Mouse (Mus musculus) neural tube, embryonic 14.5 days (tissue): ENCODE results near the gene Atp2b4. TPM values are rescaled to one million over a fixed set of nuclear protein-coding genes. Genes with fewer than 3 reads are reported as not detected.

Experiments used
- ATAC-seq: fragments of 200-750 bp; cut with Nextera tagmentation; 2 replicates; pipeline ENCODE4 v1.8.0; 2017; ENCODE audit warnings: low read depth, mild to moderate bottlenecking, moderate TSS enrichment, moderate library complexity
- H3K27ac ChIP-seq: fragments of 300-500 bp; sonication (generic); 2 replicates; pipeline ENCODE4 v1.5.1; 2014; ENCODE audit warnings: low read depth, mild to moderate bottlenecking, control low read depth, low read length, moderate library complexity, mixed read lengths
- H3K27me3 ChIP-seq: fragments of 300-500 bp; sonication (generic); 2 replicates; pipeline ENCODE4 v1.6.1; 2014; ENCODE audit warnings: low read length; ENCODE audit not compliant: control insufficient read depth, insufficient read depth
- H3K36me3 ChIP-seq: fragments of 300-500 bp; sonication (generic); 2 replicates; pipeline ENCODE4 v1.6.1; 2014; ENCODE audit warnings: low read length, mixed read lengths; ENCODE audit not compliant: control insufficient read depth, insufficient read depth
- H3K4me1 ChIP-seq: fragments of 300-500 bp; sonication (generic); 2 replicates; pipeline ENCODE4 v1.6.1; 2014; ENCODE audit warnings: low read length; ENCODE audit not compliant: control insufficient read depth, insufficient read depth
- H3K4me2 ChIP-seq: fragments of 300-500 bp; sonication (generic); 2 replicates; pipeline ENCODE4 v1.6.1; 2014; ENCODE audit warnings: mild to moderate bottlenecking, low read depth, low read length, control low read depth
- H3K4me3 ChIP-seq: fragments of 300-500 bp; sonication (generic); 2 replicates; pipeline ENCODE4 v1.5.1; 2014; ENCODE audit warnings: low read depth, low read length, control low read depth, mixed read lengths
- H3K9ac ChIP-seq: fragments of 300-500 bp; sonication (generic); replicated peaks from 2 replicates; pipeline ENCODE4 v1.6.1; 2014; ENCODE audit warnings: low read depth, mild to moderate bottlenecking, control low read depth, low read length, mixed read lengths
- H3K9me3 ChIP-seq: fragments of 300-500 bp; sonication (generic); 2 replicates; pipeline ENCODE4 v1.6.1; 2016; ENCODE audit warnings: low read length; ENCODE audit not compliant: control insufficient read depth
- WGBS: fragments of 180-500 bp; shearing (Covaris S2); extraction: QIAGEN DNeasy Blood & Tissue Kit; methylation state at CpG from one replicate; pipeline ENCODE4 v1.1.7; 2014; 5-methylcytosine and 5-hydroxymethylcytosine counted together
- polyA plus RNA-seq: library from polyadenylated mRNA; unstranded; fragments of >200 nt; fragmentation: Nextera tagmentation; extraction: Ambion mirVana; gene quantifications from 2 replicates; pipeline ENCODE4 v1.2.1, GENCODE M21; 2014

Atp2b4 gene
- 17.6 and 30.3 TPM in 2 replicates for polyA plus RNA-seq

GRCm38 (mm10) chr1:133800948-133801393, at the start of gene Atp2b4:
Gene Atp2b4 (minus strand): TSS chr1:133801041.
- H3K27ac ChIP-seq, result no peak within 1 kb of the TSS
- H3K27me3 ChIP-seq, result no peaks in the 10 kb centered on the region; the same call in 1 of the 2 replicates
- H3K9ac ChIP-seq, result peak within 1 kb of the TSS; percentile 55
- H3K4me1 ChIP-seq, result peaks cover 11% of the 10 kb centered on the region; the same call in 1 of the 2 replicates
- H3K4me2 ChIP-seq, result peak within 1 kb of the TSS; percentile 79
- WGBS, result under 1% methylated on average over 16 of the region's 16 CpGs
- ATAC-seq, result peak; percentile 91
- peak within 1 kb of the TSS; percentile 45 for H3K4me3 ChIP-seq
- H3K9me3 ChIP-seq, result no peaks in the 10 kb centered on the region
- no peaks in the 10 kb centered on the region for H3K36me3 ChIP-seq

GRCm38 (mm10) chr1:133844734-133845133, 43.9 kb upstream of the Atp2b4 start:
- Histone ChIP-seq H3K27me3 (no peaks in the 10 kb centered on the region), H3K9ac (no peak overlapping the region), H3K4me2 (no peak overlapping the region), H3K4me3 (no peak overlapping the region), H3K4me1 (no peaks in the 10 kb centered on the region), H3K9me3 (no peaks in the 10 kb centered on the region), H3K27ac (no peak overlapping the region), H3K36me3 (no peaks in the 10 kb centered on the region)
- ATAC-seq, result no peak
- WGBS, result 14% methylated on average over 9 of the region's 9 CpGs

GRCm38 (mm10) chr1:133843900-133844299, 43.1 kb upstream of the Atp2b4 start:
- no peaks in the 10 kb centered on the region for H3K9me3 ChIP-seq
- no peak for ATAC-seq
- H3K9ac ChIP-seq, result no peak overlapping the region
- H3K4me1 ChIP-seq, result no peaks in the 10 kb centered on the region
- no peaks in the 10 kb centered on the region for H3K27me3 ChIP-seq
- WGBS, result 94% methylated on average over 6 of the region's 6 CpGs
- H3K4me2 ChIP-seq, result no peak overlapping the region
- no peaks in the 10 kb centered on the region for H3K36me3 ChIP-seq
- no peak overlapping the region for H3K27ac ChIP-seq
- no peak overlapping the region for H3K4me3 ChIP-seq

- H3K9me3 ChIP-seq, result no peaks in the 10 kb centered on the region
- no peak overlapping the region for H3K9ac ChIP-seq
- H3K36me3 ChIP-seq, result no peaks in the 10 kb centered on the region
- H3K4me1 ChIP-seq, result no peaks in the 10 kb centered on the region
- H3K4me3 ChIP-seq, result no peak overlapping the region
- no peak overlapping the region for H3K4me2 ChIP-seq
- no peak overlapping the region for H3K27ac ChIP-seq
- WGBS, result 65% methylated on average over 4 of the region's 4 CpGs
- no peaks in the 10 kb centered on the region for H3K27me3 ChIP-seq
- no peak for ATAC-seq
Measured at GRCm38 (mm10) chr1:133843370-133843769, 42.5 kb upstream of the Atp2b4 start.

GRCm38 (mm10) chr1:133842074-133842725, 41.4 kb upstream of the Atp2b4 start:
- H3K4me1 ChIP-seq, result no peaks in the 10 kb centered on the region
- no peak overlapping the region for H3K9ac ChIP-seq
- H3K4me3 ChIP-seq, result no peak overlapping the region
- WGBS, result 60% methylated on average over 11 of the region's 11 CpGs
- no peaks in the 10 kb centered on the region for H3K27me3 ChIP-seq
- H3K4me2 ChIP-seq, result no peak overlapping the region
- no peaks in the 10 kb centered on the region for H3K36me3 ChIP-seq
- no peak overlapping the region for H3K27ac ChIP-seq
- H3K9me3 ChIP-seq, result no peaks in the 10 kb centered on the region
- no peak for ATAC-seq

- Histone ChIP-seq H3K9ac (no peak overlapping the region), H3K36me3 (no peaks in the 10 kb centered on the region), H3K4me2 (no peak overlapping the region), H3K9me3 (no peaks in the 10 kb centered on the region), H3K27ac (no peak overlapping the region), H3K4me1 (no peaks in the 10 kb centered on the region), H3K27me3 (no peaks in the 10 kb centered on the region), H3K4me3 (no peak overlapping the region)
- 94% methylated on average over 15 of the region's 15 CpGs for WGBS
- no peak for ATAC-seq
Measured at GRCm38 (mm10) chr1:133841171-133841926, 40.5 kb upstream of the Atp2b4 start.

- 32% methylated on average over 12 of the region's 12 CpGs for WGBS
- ATAC-seq, result peak; percentile 28; the same call in 1 of the 2 replicates
- H3K4me1 ChIP-seq, result no peaks in the 10 kb centered on the region
- H3K4me3 ChIP-seq, result no peak overlapping the region
- no peak overlapping the region for H3K27ac ChIP-seq
- H3K27me3 ChIP-seq, result no peaks in the 10 kb centered on the region
- H3K9ac ChIP-seq, result no peak overlapping the region
- H3K4me2 ChIP-seq, result no peak overlapping the region
- H3K9me3 ChIP-seq, result no peaks in the 10 kb centered on the region
- no peaks in the 10 kb centered on the region for H3K36me3 ChIP-seq
Measured at GRCm38 (mm10) chr1:133840530-133840929, 39.7 kb upstream of the Atp2b4 start.

- Histone ChIP-seq H3K36me3 (no peaks in the 10 kb centered on the region), H3K9ac (no peak overlapping the region), H3K4me2 (no peak overlapping the region), H3K9me3 (no peaks in the 10 kb centered on the region), H3K27ac (no peak overlapping the region), H3K27me3 (no peaks in the 10 kb centered on the region), H3K4me3 (no peak overlapping the region), H3K4me1 (no peaks in the 10 kb centered on the region)
- peak; percentile 11; the same call in 1 of the 2 replicates for ATAC-seq
- WGBS, result 44% methylated on average over 6 of the region's 6 CpGs
Measured at GRCm38 (mm10) chr1:133834309-133834708, 33.5 kb upstream of the Atp2b4 start.

- ATAC-seq, result no peak
- 64% methylated on average over 5 of the region's 5 CpGs for WGBS
- H3K4me3 ChIP-seq, result no peak overlapping the region
Measured at GRCm38 (mm10) chr1:133832781-133833180, 31.9 kb upstream of the Atp2b4 start.

More at GRCm38 (mm10) chr1:133832781-133833180, 31.9 kb upstream of the Atp2b4 start:
- no peak overlapping the region for H3K27ac ChIP-seq
- H3K4me1 ChIP-seq, result no peaks in the 10 kb centered on the region
- no peaks in the 10 kb centered on the region for H3K27me3 ChIP-seq
- H3K9me3 ChIP-seq, result no peaks in the 10 kb centered on the region
- no peak overlapping the region for H3K4me2 ChIP-seq
- no peak overlapping the region for H3K9ac ChIP-seq
- H3K36me3 ChIP-seq, result no peaks in the 10 kb centered on the region
